Mouse (Mus musculus) adrenal gland, adult (tissue): ENCODE measurements around the gene Gm10643.

Experiments
- DNase-seq, 2 experiments: peaks; one replicate each; pipeline ENCODE4 v3.0.0; 2022 to 2023; ENCODE audit warnings: low spot score in 1 of 2; ENCODE audit not compliant: inconsistent age in 2 of 2

Gene Gm10643

GRCm38 (mm10) chr8:84065037-84065436 is at the start of gene Gm10643:
Gm10643 (minus strand) TSS chr8:84065137.
- DNase-seq = peak in 1 of 2 experiments; percentile 27

- no peak for DNase-seq
These were observed 41.5 kb upstream of the Gm10643 start for GRCm38 (mm10) chr8:84106216-84107040.

GRCm38 (mm10) chr8:84105676-84106075 is 40.7 kb upstream of the Gm10643 start:
- DNase-seq = peak in 1 of 2 experiments; percentile 25

- peak; percentile 98 to 99 for DNase-seq
These were observed 40.0 kb upstream of the Gm10643 start, which contains the start of gene Dcaf15 for GRCm38 (mm10) chr8:84104697-84105609. Dcaf15 (minus strand) TSS chr8:84104768.

GRCm38 (mm10) chr8:84104221-84104620 is 39.3 kb upstream of the Gm10643 start:
- no peak for DNase-seq

- DNase-seq = peak in 1 of 2 experiments; percentile 61
These were observed 38.7 kb upstream of the Gm10643 start for GRCm38 (mm10) chr8:84103601-84104000.

GRCm38 (mm10) chr8:84101476-84102270 is 36.7 kb upstream of the Gm10643 start:
- DNase-seq = peak in 1 of 2 experiments; percentile 26

GRCm38 (mm10) chr8:84098376-84098775 is 33.4 kb upstream of the Gm10643 start:
- no peak for DNase-seq

- peak in 1 of 2 experiments; percentile 25 for DNase-seq
These were observed 31.1 kb upstream of the Gm10643 start for GRCm38 (mm10) chr8:84096061-84096460.

GRCm38 (mm10) chr8:84090585-84090984 is 25.6 kb upstream of the Gm10643 start:
- DNase-seq = peak; percentile 72 to 86

GRCm38 (mm10) chr8:84089277-84089676 is 24.3 kb upstream of the Gm10643 start:
- DNase-seq = no peak

GRCm38 (mm10) chr8:84087821-84088220 is 22.9 kb upstream of the Gm10643 start:
- DNase-seq = no peak

GRCm38 (mm10) chr8:84087156-84087555 is 22.2 kb upstream of the Gm10643 start:
- no peak for DNase-seq

GRCm38 (mm10) chr8:84084341-84085115 is 19.6 kb upstream of the Gm10643 start:
- DNase-seq = no peak

- peak in 1 of 2 experiments; percentile 78 for DNase-seq
These were observed 18.9 kb upstream of the Gm10643 start for GRCm38 (mm10) chr8:84083829-84084241.

- DNase-seq = no peak
These were observed 14.3 kb upstream of the Gm10643 start for GRCm38 (mm10) chr8:84079206-84079605.

GRCm38 (mm10) chr8:84076849-84077248 is 11.9 kb upstream of the Gm10643 start:
- no peak for DNase-seq

- DNase-seq = no peak
These were observed 11.5 kb upstream of the Gm10643 start for GRCm38 (mm10) chr8:84076412-84076811.

GRCm38 (mm10) chr8:84073230-84073976 is 8.5 kb upstream of the Gm10643 start:
- no peak for DNase-seq
